Mouse (Mus musculus) G1E (cell line): ENCODE data around the gene Ccdc151. TPM values are rescaled to one million over a fixed set of nuclear protein-coding genes. Genes with fewer than 3 reads are reported as not detected.

Source experiments
- ATAC-seq: 2 replicates; pipeline ENCODE4 v1.8.0; 2016; ENCODE audit warnings: mild to moderate bottlenecking; ENCODE audit not compliant: insufficient number of reproducible peaks, poor library complexity, low FRiP score, severe bottlenecking; ENCODE audit errors: extremely low read depth
- DNase-seq: peaks from one replicate; pipeline ENCODE4 v3.0.0; 2012; ENCODE audit warnings: low spot score
- H3K27me3 ChIP-seq: 2 replicates; pipeline ENCODE4 v1.6.1; 2012; ENCODE audit warnings: mild to moderate bottlenecking, low read length, inconsistent platforms; ENCODE audit not compliant: insufficient read depth
- H3K36me3 ChIP-seq: replicated peaks from 2 replicates; pipeline ENCODE3; 2012; ENCODE audit warnings: mild to moderate bottlenecking, inconsistent platforms
- H3K4me1 ChIP-seq: 2 replicates; pipeline ENCODE4 v1.6.1; 2012; ENCODE audit warnings: low read depth, low read length, inconsistent platforms, mixed read lengths; ENCODE audit not compliant: insufficient read depth
- H3K4me3 ChIP-seq: 2 replicates; pipeline ENCODE4 v1.5.1; 2012; ENCODE audit warnings: low read depth, mild to moderate bottlenecking, inconsistent platforms, low read length, moderate library complexity, mixed read lengths
- H3K9me3 ChIP-seq: replicated peaks from 2 replicates; pipeline ENCODE4 v1.6.1; 2012; ENCODE audit warnings: inconsistent platforms
- CTCF ChIP-seq: IDR thresholded peaks from 2 replicates; pipeline ENCODE4 v1.5.1; 2012; ENCODE audit warnings: low read depth, low read length, inconsistent platforms, mixed read lengths
- GATA1 ChIP-seq: IDR thresholded peaks from 2 replicates; pipeline ENCODE4 v1.6.1; 2012; ENCODE audit warnings: borderline replicate concordance, low read length, inconsistent platforms, mixed read lengths
- GATA2 ChIP-seq: IDR thresholded peaks from 2 replicates; pipeline ENCODE4 v1.6.1; 2012; ENCODE audit warnings: low read depth, low read length, inconsistent platforms, borderline replicate concordance
- POLR2AphosphoS5 ChIP-seq: IDR thresholded peaks from 2 replicates; pipeline ENCODE4 v1.6.1; 2012; ENCODE audit warnings: low read depth, low read length, inconsistent platforms; ENCODE audit not compliant: insufficient replicate concordance
- TAL1 ChIP-seq: conservative IDR thresholded peaks from 2 replicates; pipeline ENCODE4 v1.6.1; 2012; ENCODE audit warnings: low read depth, low read length, inconsistent platforms, mixed read lengths
- polyA plus RNA-seq: library from polyadenylated mRNA; stranded (reverse); fragments of >175 nt; gene quantifications from 2 replicates; pipeline ENCODE4 v1.2.3, GENCODE M21; 2012
- total RNA-seq, 2 experiments: library from RNA; stranded (forward) in 1 of 2; stranded (reverse) in 1 of 2; fragments of 200-1000 nt in 1 of 2; fragments of >200 nt in 1 of 2; fragmentation: Nextera tagmentation in 1 of 2; gene quantifications; 2 replicates each; pipeline ENCODE4 v1.2.3; 2014 to 2017

Ccdc151 gene
- total and polyA plus RNA-seq, 3 experiments = 0.08 to 0.22 TPM; not detected in 1

- DNase-seq (peak; percentile 37), ATAC-seq (peak; percentile 28)
- TF ChIP-seq GATA1 (no peak), CTCF (no peak), GATA2 (no peak), POLR2AphosphoS5 (no peak), TAL1 (no peak)
- Histone ChIP-seq H3K9me3 (peaks cover 11% of the 10 kb centered on the region), H3K27me3 (peaks cover 16% of the 10 kb centered on the region), H3K4me1 (peaks cover 18% of the 10 kb centered on the region), H3K36me3 (no peaks in the 10 kb centered on the region), H3K4me3 (peak overlapping the region; percentile 64; the same call in 1 of the 2 replicates)
Observed at GRCm38 (mm10) chr9:21947540-21948130, 54.8 kb downstream of the Ccdc151 start.

- no peak for ATAC-seq
- Histone ChIP-seq H3K4me1 (peaks cover 20% of the 10 kb centered on the region), H3K36me3 (no peaks in the 10 kb centered on the region), H3K27me3 (peaks cover 19% of the 10 kb centered on the region), H3K9me3 (peaks cover 11% of the 10 kb centered on the region), H3K4me3 (no peak overlapping the region)
- no peak for DNase-seq
- TF ChIP-seq CTCF = no peak
- no peak for TF ChIP-seq GATA1
- TF ChIP-seq POLR2AphosphoS5 = no peak
- TF ChIP-seq GATA2 = no peak
- no peak for TF ChIP-seq TAL1
Observed at GRCm38 (mm10) chr9:21944267-21944666, 58.2 kb downstream of the Ccdc151 start.

- Histone ChIP-seq H3K4me3 (no peak overlapping the region), H3K27me3 (peaks cover 19% of the 10 kb centered on the region), H3K4me1 (peaks cover 20% of the 10 kb centered on the region), H3K9me3 (peaks cover 11% of the 10 kb centered on the region), H3K36me3 (no peaks in the 10 kb centered on the region)
- DNase-seq (no peak), ATAC-seq (no peak)
- TF ChIP-seq POLR2AphosphoS5 (no peak), GATA2 (no peak), TAL1 (no peak), GATA1 (no peak), CTCF (no peak)
Observed at GRCm38 (mm10) chr9:21943638-21944037, 58.8 kb downstream of the Ccdc151 start.

- Histone ChIP-seq H3K36me3 (no peaks in the 10 kb centered on the region), H3K27me3 (peaks cover 21% of the 10 kb centered on the region), H3K9me3 (peaks cover 11% of the 10 kb centered on the region), H3K4me3 (no peak overlapping the region), H3K4me1 (peaks cover 20% of the 10 kb centered on the region)
- DNase-seq = no peak
- ATAC-seq = no peak
- no peak for TF ChIP-seq POLR2AphosphoS5
- TF ChIP-seq GATA1 = no peak
- TF ChIP-seq GATA2 = no peak
- TF ChIP-seq CTCF = no peak
- TF ChIP-seq TAL1 = no peak
Observed at GRCm38 (mm10) chr9:21943046-21943445, 59.4 kb downstream of the Ccdc151 start.

Other genes starting within 250 kb of the Ccdc151 start
Only the 20 nearest of the 22 such genes appear.
- not detected in 2 replicates for gene Kank2, start 203.9 kb downstream of the Ccdc151 start, total RNA-seq (2014; fragmentation: Nextera tagmentation)
- gene Kank2, start 203.9 kb downstream of the Ccdc151 start, total RNA-seq (2017) = under 0.01 TPM in 2 replicates
- not detected in 2 replicates for gene Kank2, start 203.9 kb downstream of the Ccdc151 start, polyA plus RNA-seq
- gene Angptl8, start 167.1 kb downstream of the Ccdc151 start, total RNA-seq (2014; fragmentation: Nextera tagmentation) = not detected in 2 replicates
- gene Angptl8, start 167.1 kb downstream of the Ccdc151 start, total RNA-seq (2017) = not detected in 2 replicates
- gene Angptl8, start 167.1 kb downstream of the Ccdc151 start, polyA plus RNA-seq = not detected in 2 replicates
- 12.7 and 16.8 TPM in 2 replicates for gene Dock6, start 150.0 kb downstream of the Ccdc151 start, total RNA-seq (2014; fragmentation: Nextera tagmentation)
- 3.7 and 3.9 TPM in 2 replicates for gene Dock6, start 150.0 kb downstream of the Ccdc151 start, total RNA-seq (2017)
- 11.3 and 11.6 TPM in 2 replicates for gene Dock6, start 150.0 kb downstream of the Ccdc151 start, polyA plus RNA-seq
- gene Rab3d, start 84.4 kb downstream of the Ccdc151 start, total RNA-seq (2014; fragmentation: Nextera tagmentation) = 3.7 and 6.8 TPM in 2 replicates
- 7.0 TPM in 2 replicates for gene Rab3d, start 84.4 kb downstream of the Ccdc151 start, total RNA-seq (2017)
- 4.9 and 8.5 TPM in 2 replicates for gene Rab3d, start 84.4 kb downstream of the Ccdc151 start, polyA plus RNA-seq
- 1.8 and 3.8 TPM in 2 replicates for gene Ccdc159, start 75.2 kb downstream of the Ccdc151 start, total RNA-seq (2014; fragmentation: Nextera tagmentation)
- gene Ccdc159, start 75.2 kb downstream of the Ccdc151 start, total RNA-seq (2017) = 0.64 and 0.98 TPM in 2 replicates
- gene Ccdc159, start 75.2 kb downstream of the Ccdc151 start, polyA plus RNA-seq = 0.21 and 0.31 TPM in 2 replicates
- 12.8 and 17.6 TPM in 2 replicates for gene Tmem205, start 75.1 kb downstream of the Ccdc151 start, total RNA-seq (2014; fragmentation: Nextera tagmentation)
- gene Tmem205, start 75.1 kb downstream of the Ccdc151 start, total RNA-seq (2017) = 9.0 and 17.1 TPM in 2 replicates
- 11.3 and 15.9 TPM in 2 replicates for gene Tmem205, start 75.1 kb downstream of the Ccdc151 start, polyA plus RNA-seq
- 1.6 and 5.3 TPM in 2 replicates for gene Plppr2, start 65.6 kb downstream of the Ccdc151 start, total RNA-seq (2014; fragmentation: Nextera tagmentation)
- 0.41 and 0.44 TPM in 2 replicates for gene Plppr2, start 65.6 kb downstream of the Ccdc151 start, total RNA-seq (2017)
- 5.8 and 7.6 TPM in 2 replicates for gene Plppr2, start 65.6 kb downstream of the Ccdc151 start, polyA plus RNA-seq
- gene Swsap1, start 46.9 kb downstream of the Ccdc151 start, total RNA-seq (2014; fragmentation: Nextera tagmentation) = 11.8 and 12.4 TPM in 2 replicates
- 10.9 and 12.8 TPM in 2 replicates for gene Swsap1, start 46.9 kb downstream of the Ccdc151 start, total RNA-seq (2017)
- 12.6 and 14.5 TPM in 2 replicates for gene Swsap1, start 46.9 kb downstream of the Ccdc151 start, polyA plus RNA-seq
- 35.5 and 49.7 TPM in 2 replicates for gene Epor, start 39.1 kb downstream of the Ccdc151 start, total RNA-seq (2014; fragmentation: Nextera tagmentation)
- gene Epor, start 39.1 kb downstream of the Ccdc151 start, total RNA-seq (2017) = 14.4 and 21.9 TPM in 2 replicates
- gene Epor, start 39.1 kb downstream of the Ccdc151 start, polyA plus RNA-seq = 125 and 135 TPM in 2 replicates
- not detected in 2 replicates for gene Rgl3, start 13.2 kb downstream of the Ccdc151 start, total RNA-seq (2014; fragmentation: Nextera tagmentation)
- gene Rgl3, start 13.2 kb downstream of the Ccdc151 start, total RNA-seq (2017) = 0.05 TPM in 1 of 2 replicates, not detected in the other
- gene Rgl3, start 13.2 kb downstream of the Ccdc151 start, polyA plus RNA-seq = not detected in 2 replicates
- gene Prkcsh, start 172 bp upstream of the Ccdc151 start, total RNA-seq (2014; fragmentation: Nextera tagmentation) = 55.3 and 65.0 TPM in 2 replicates
- 115 and 116 TPM in 2 replicates for gene Prkcsh, start 172 bp upstream of the Ccdc151 start, total RNA-seq (2017)
- 159 and 167 TPM in 2 replicates for gene Prkcsh, start 172 bp upstream of the Ccdc151 start, polyA plus RNA-seq
- gene Elavl3, start 49.4 kb upstream of the Ccdc151 start, total RNA-seq (2014; fragmentation: Nextera tagmentation) = not detected in 2 replicates
- 0.05 and 0.06 TPM in 2 replicates for gene Elavl3, start 49.4 kb upstream of the Ccdc151 start, total RNA-seq (2017)
- 0.01 TPM in 1 of 2 replicates, not detected in the other for gene Elavl3, start 49.4 kb upstream of the Ccdc151 start, polyA plus RNA-seq
- not detected in 2 replicates for gene Gm49318, start 68.6 kb upstream of the Ccdc151 start, total RNA-seq (2014; fragmentation: Nextera tagmentation)
- gene Gm49318, start 68.6 kb upstream of the Ccdc151 start, total RNA-seq (2017) = not detected in 2 replicates
- not detected in 2 replicates for gene Gm49318, start 68.6 kb upstream of the Ccdc151 start, polyA plus RNA-seq
- gene Zfp653, start 68.7 kb upstream of the Ccdc151 start, total RNA-seq (2014; fragmentation: Nextera tagmentation) = 7.3 and 10.5 TPM in 2 replicates
- 9.1 and 11.3 TPM in 2 replicates for gene Zfp653, start 68.7 kb upstream of the Ccdc151 start, total RNA-seq (2017)
- gene Zfp653, start 68.7 kb upstream of the Ccdc151 start, polyA plus RNA-seq = 19.0 and 22.4 TPM in 2 replicates
- gene Ecsit, start 82.8 kb upstream of the Ccdc151 start, total RNA-seq (2014; fragmentation: Nextera tagmentation) = 18.2 and 25.4 TPM in 2 replicates
- 24.0 and 28.5 TPM in 2 replicates for gene Ecsit, start 82.8 kb upstream of the Ccdc151 start, total RNA-seq (2017)
- 33.2 and 43.2 TPM in 2 replicates for gene Ecsit, start 82.8 kb upstream of the Ccdc151 start, polyA plus RNA-seq
- gene Cnn1, start 96.6 kb upstream of the Ccdc151 start, total RNA-seq (2014; fragmentation: Nextera tagmentation) = not detected in 2 replicates
- gene Cnn1, start 96.6 kb upstream of the Ccdc151 start, total RNA-seq (2017) = 0.05 and 0.17 TPM in 2 replicates
- gene Cnn1, start 96.6 kb upstream of the Ccdc151 start, polyA plus RNA-seq = not detected in 2 replicates
- gene Elof1, start 114.5 kb upstream of the Ccdc151 start, total RNA-seq (2014; fragmentation: Nextera tagmentation) = 88.3 and 119 TPM in 2 replicates
- gene Elof1, start 114.5 kb upstream of the Ccdc151 start, total RNA-seq (2017) = 66.7 and 86.0 TPM in 2 replicates
- gene Elof1, start 114.5 kb upstream of the Ccdc151 start, polyA plus RNA-seq = 90.8 and 98.4 TPM in 2 replicates
- gene Acp5, start 133.1 kb upstream of the Ccdc151 start, total RNA-seq (2014; fragmentation: Nextera tagmentation) = 17.1 and 24.2 TPM in 2 replicates
- gene Acp5, start 133.1 kb upstream of the Ccdc151 start, total RNA-seq (2017) = 10.3 and 13.0 TPM in 2 replicates
- gene Acp5, start 133.1 kb upstream of the Ccdc151 start, polyA plus RNA-seq = 27.6 and 28.5 TPM in 2 replicates
- gene Pigyl, start 154.2 kb upstream of the Ccdc151 start, total RNA-seq (2014; fragmentation: Nextera tagmentation) = 24.8 and 30.3 TPM in 2 replicates
- 34.1 and 37.6 TPM in 2 replicates for gene Pigyl, start 154.2 kb upstream of the Ccdc151 start, total RNA-seq (2017)
- gene Pigyl, start 154.2 kb upstream of the Ccdc151 start, polyA plus RNA-seq = 85.2 and 86.5 TPM in 2 replicates
- gene Zfp872, start 185.5 kb upstream of the Ccdc151 start, total RNA-seq (2014; fragmentation: Nextera tagmentation) = not detected in 2 replicates
- 0.16 TPM in 1 of 2 replicates, not detected in the other for gene Zfp872, start 185.5 kb upstream of the Ccdc151 start, total RNA-seq (2017)
- gene Zfp872, start 185.5 kb upstream of the Ccdc151 start, polyA plus RNA-seq = not detected in 2 replicates